Mouse (Mus musculus) cerebellum, adult 18-20 months (tissue): Measurements from ENCODE around the gene Gm17689.

ENCODE experiments used
- DNase-seq, 2 experiments: peaks; one replicate each; pipeline ENCODE4 v3.0.0; 2021

The Gm17689 gene

GRCm38 (mm10) chr9:36582535-36582934 lies at the start of gene Gm17689:
TSS of gene Gm17689 (minus strand) at chr9:36582635.
- DNase-seq, result no peak

- no peak for DNase-seq
These were observed 40.6 kb downstream of the Gm17689 start, which contains the start of gene Gm5615 for GRCm38 (mm10) chr9:36541863-36542262. TSS of gene Gm5615 (minus strand) at chr9:36541963.
